Mouse (Mus musculus) stomach, postnatal 0 days (tissue): ENCODE measurements around the gene Stard3. TPM values are rescaled to one million over a fixed set of nuclear protein-coding genes. Genes with fewer than 3 reads are reported as not detected.

Experiments
- ATAC-seq: fragments of 200-750 bp; cut with Nextera tagmentation; 2 replicates; pipeline ENCODE4 v1.8.0; 2017; ENCODE audit not compliant: low FRiP score, low TSS enrichment
- DNase-seq: peaks from one replicate; pipeline ENCODE4 v3.0.0-alpha.2; 2016; ENCODE audit warnings: low spot score
- H3K27ac ChIP-seq: fragments of 300-500 bp; sonication (generic); replicated peaks from 2 replicates; pipeline ENCODE4 v1.5.1; 2014; ENCODE audit warnings: mild to moderate bottlenecking, control low read depth
- H3K27me3 ChIP-seq: fragments of 300-500 bp; sonication (generic); 2 replicates; pipeline ENCODE4 v1.6.1; 2014; ENCODE audit warnings: low read length; ENCODE audit not compliant: control insufficient read depth, insufficient read depth
- H3K36me3 ChIP-seq: fragments of 300-500 bp; sonication (generic); 2 replicates; pipeline ENCODE4 v1.6.1; 2014; ENCODE audit warnings: low read length, mixed read lengths; ENCODE audit not compliant: control insufficient read depth, insufficient read depth
- H3K4me1 ChIP-seq: fragments of 300-500 bp; sonication (generic); replicated peaks from 2 replicates; pipeline ENCODE4 v1.6.1; 2014; ENCODE audit warnings: antibody characterized with exemption; ENCODE audit not compliant: control insufficient read depth, insufficient read depth
- H3K4me2 ChIP-seq: fragments of 300-500 bp; sonication (generic); replicated peaks from 2 replicates; pipeline ENCODE4 v1.6.1; 2014; ENCODE audit warnings: low read depth, mild to moderate bottlenecking, control low read depth, moderate library complexity
- H3K4me3 ChIP-seq: fragments of 300-500 bp; sonication (generic); 2 replicates; pipeline ENCODE4 v1.5.1; 2014; ENCODE audit warnings: low read depth, low read length, control low read depth
- H3K9ac ChIP-seq: fragments of 300-500 bp; sonication (generic); 2 replicates; pipeline ENCODE4 v1.6.1; 2014; ENCODE audit warnings: mild to moderate bottlenecking, low read length, control low read depth, mixed read lengths
- H3K9me3 ChIP-seq: fragments of 300-500 bp; sonication (generic); 2 replicates; pipeline ENCODE4 v1.6.1; 2016; ENCODE audit warnings: low read length; ENCODE audit not compliant: control insufficient read depth
- CTCF ChIP-seq: IDR thresholded peaks from 2 replicates; pipeline ENCODE4 v1.5.1; 2016; ENCODE audit warnings: antibody characterized with exemption, low read depth, mild to moderate bottlenecking, moderate library complexity
- EP300 ChIP-seq: optimal IDR thresholded peaks from 2 replicates; pipeline ENCODE3; 2016; ENCODE audit warnings: antibody characterized with exemption
- WGBS: fragments of 180-500 bp; shearing (Covaris S2); extraction: QIAGEN DNeasy Blood & Tissue Kit; methylation state at CpG from one replicate; pipeline ENCODE4 v1.1.7; 2014; 5-methylcytosine and 5-hydroxymethylcytosine counted together
- polyA plus RNA-seq: library from polyadenylated mRNA; unstranded; fragments of >200 nt; fragmentation: Nextera tagmentation; extraction: Ambion mirVana; gene quantifications from 2 replicates; pipeline ENCODE4 v1.2.1, GENCODE M21; 2015

Stard3 gene
- polyA plus RNA-seq, 1 experiment from 2014 or later = 24.9 TPM

DNA sequence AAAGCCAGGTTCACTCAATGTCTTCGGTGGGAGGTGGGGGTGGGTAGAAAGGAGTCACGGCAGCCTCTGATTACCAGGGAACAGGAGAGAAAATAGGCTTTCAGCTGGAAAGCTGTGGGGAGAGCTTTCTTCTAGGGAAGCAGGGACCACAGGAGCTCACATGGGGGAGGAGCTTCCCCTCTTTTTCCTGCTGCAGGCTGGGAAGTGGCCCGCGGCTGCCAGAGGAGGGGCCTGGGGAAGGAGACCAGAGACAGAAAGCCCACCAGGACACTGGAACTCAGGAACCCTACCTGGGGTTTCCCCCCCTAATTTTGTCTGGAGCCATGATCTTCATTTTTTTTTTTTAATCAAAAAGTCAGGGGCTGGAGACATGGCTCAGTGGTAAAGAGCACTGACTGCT is 17.6 kb upstream of the Stard3 start:
- H3K9me3 ChIP-seq = no peaks in the 10 kb centered on the region
- no peak for DNase-seq
- ATAC-seq = no peak
- TF ChIP-seq CTCF (no peak), EP300 (no peak)
- H3K4me2 ChIP-seq = no peak overlapping the region
- peaks cover 12% of the 10 kb centered on the region; the same call in 1 of the 2 replicates for H3K27me3 ChIP-seq
- no peak overlapping the region for H3K27ac ChIP-seq
- H3K4me3 ChIP-seq = no peak overlapping the region
- 20% methylated on average over 2 of the region's 4 CpGs for WGBS
- H3K36me3 ChIP-seq = no peaks in the 10 kb centered on the region
- H3K9ac ChIP-seq = no peak overlapping the region
- peaks cover 3% of the 10 kb centered on the region for H3K4me1 ChIP-seq

DNA sequence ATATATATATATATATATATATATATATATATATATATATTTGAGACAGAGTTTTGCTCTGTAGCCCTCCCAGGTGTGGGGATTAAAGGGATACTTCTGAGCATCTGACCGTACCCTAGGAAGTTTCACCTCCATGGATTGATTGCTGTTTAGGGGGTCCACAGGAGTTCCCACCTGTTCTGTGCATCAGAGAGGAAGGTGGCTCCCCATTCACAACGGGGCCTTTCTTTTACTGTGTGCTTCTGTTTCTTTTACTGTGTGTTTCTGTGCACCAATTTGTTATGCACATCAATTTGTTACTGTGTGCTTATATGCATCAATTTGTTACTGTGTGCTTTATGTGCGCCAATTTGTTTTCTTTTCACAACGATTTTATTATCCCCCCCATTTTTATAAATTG is 17.0 kb upstream of the Stard3 start:
- DNase-seq = no peak
- Histone ChIP-seq H3K4me2 (no peak overlapping the region), H3K9me3 (no peaks in the 10 kb centered on the region), H3K36me3 (no peaks in the 10 kb centered on the region), H3K4me3 (no peak overlapping the region), H3K4me1 (peaks cover 3% of the 10 kb centered on the region), H3K9ac (no peak overlapping the region), H3K27ac (no peak overlapping the region), H3K27me3 (peaks cover 9% of the 10 kb centered on the region; the same call in 1 of the 2 replicates)
- ATAC-seq = no peak
- TF ChIP-seq CTCF (no peak), EP300 (no peak)
- WGBS = 62% methylated on average over 4 of the region's 4 CpGs

DNA sequence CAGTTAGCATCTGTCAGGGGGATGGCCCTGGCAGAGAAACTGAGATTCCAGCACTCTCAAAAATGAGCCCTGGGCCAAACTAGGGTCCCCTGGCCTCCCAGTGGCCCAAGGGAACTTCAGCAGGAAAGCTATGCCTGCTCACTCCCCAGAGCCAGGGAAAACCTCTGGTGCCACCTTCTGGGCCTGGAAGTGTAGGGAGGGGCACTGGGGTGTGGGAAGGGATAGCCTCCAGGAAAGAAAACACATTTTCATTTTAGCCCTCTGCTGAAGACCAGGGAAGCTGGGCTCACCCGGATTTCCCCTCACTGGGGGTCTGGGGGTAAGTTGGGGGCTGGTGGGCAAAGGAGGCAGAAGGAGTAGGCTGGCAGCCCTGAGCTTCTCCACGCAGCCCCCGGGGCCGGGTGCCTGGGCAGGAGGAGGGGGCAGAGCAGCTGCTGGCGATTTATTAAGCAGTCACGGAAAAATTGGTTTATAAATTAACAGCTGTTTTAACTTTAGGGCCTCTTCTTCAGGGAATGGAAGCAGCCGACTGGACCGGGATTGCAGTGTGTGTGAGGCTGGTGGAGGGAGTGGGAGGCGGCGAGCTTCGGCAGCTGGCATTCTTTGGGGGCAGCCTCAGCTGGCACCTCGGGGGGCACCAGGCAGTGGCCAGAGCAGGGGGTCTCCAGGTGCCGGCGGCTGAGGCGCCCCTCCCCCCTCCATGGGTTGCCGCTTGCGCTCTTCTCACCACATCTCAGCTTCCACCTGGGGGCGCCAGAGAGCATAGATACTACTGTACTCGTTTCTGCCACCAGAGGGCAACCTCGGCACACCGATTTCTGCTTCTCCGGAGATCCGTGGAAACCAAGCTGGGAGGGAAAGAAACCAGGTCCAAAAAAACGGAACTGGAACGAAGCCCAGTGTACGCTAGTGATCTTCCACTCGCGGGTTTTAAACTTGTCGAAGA is 15.9 kb upstream of the Stard3 start:
- 0 out of 2 replicates have a peak overlapping the region, but pooled peaks have one; percentile 6 for H3K27ac ChIP-seq
- H3K36me3 ChIP-seq = no peaks in the 10 kb centered on the region
- peaks cover 4% of the 10 kb centered on the region; the same call in 1 of the 2 replicates for H3K27me3 ChIP-seq
- H3K4me1 ChIP-seq = peaks cover 3% of the 10 kb centered on the region
- H3K4me3 ChIP-seq = peak overlapping the region; percentile 36
- H3K9ac ChIP-seq = peak overlapping the region; percentile 1; the same call in 1 of the 2 replicates
- TF ChIP-seq EP300 (no peak), CTCF (peak; percentile 100)
- no peaks in the 10 kb centered on the region for H3K9me3 ChIP-seq
- ATAC-seq = peak; percentile 54
- 2% methylated on average over 29 of the region's 29 CpGs for WGBS
- peak overlapping the region; percentile 62 for H3K4me2 ChIP-seq
- peak; percentile 94 for DNase-seq

DNA sequence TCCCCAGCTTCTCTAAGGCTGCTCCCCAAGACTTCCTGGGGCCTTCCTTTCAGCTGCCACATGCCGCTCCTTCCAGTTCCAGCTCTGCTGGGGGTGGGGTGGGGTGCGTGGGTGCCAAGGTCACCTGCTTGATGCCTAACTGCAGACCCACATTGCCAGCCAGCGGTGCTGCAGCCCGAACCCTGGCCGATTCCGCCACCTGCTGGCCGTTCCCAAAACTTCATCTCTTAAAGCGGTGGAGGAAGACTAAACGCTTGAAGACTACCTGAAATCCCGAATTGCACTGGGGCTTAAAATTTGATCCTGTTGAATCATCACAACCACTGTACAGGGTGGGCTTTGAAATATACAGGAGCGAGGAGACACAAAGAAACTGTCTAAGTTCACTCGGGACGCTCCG is 12.9 kb upstream of the Stard3 start:
- Histone ChIP-seq H3K27ac (no peak overlapping the region), H3K9me3 (no peaks in the 10 kb centered on the region), H3K4me3 (no peak overlapping the region), H3K27me3 (no peaks in the 10 kb centered on the region), H3K4me1 (peaks cover 4% of the 10 kb centered on the region; the same call in 1 of the 2 replicates), H3K9ac (no peak overlapping the region), H3K36me3 (no peaks in the 10 kb centered on the region), H3K4me2 (peak overlapping the region; percentile 38; the same call in 1 of the 2 replicates)
- DNase-seq (peak; percentile 85), ATAC-seq (no peak)
- no peak for TF ChIP-seq EP300
- peak; percentile 86 for TF ChIP-seq CTCF
- WGBS = 2% methylated on average over 14 of the region's 14 CpGs

DNA sequence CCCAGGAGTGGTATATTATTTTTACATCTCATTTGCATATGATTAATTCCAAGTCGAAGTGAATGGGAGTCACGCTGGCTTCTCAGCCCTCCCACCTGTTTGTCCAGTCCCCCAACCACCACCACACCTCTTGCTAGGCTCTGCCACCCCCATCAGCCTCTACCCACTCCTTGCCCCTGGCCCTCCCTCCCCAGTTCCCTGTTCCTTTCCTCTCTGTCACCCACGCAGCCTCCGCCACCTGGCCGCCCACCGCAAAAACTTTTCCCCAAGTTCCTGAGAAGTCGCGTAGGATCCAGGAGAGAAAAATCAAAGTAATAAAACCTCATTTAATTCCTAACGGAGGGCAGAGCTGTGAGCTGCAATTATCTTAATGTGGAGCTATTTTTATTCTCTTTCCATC is 12.0 kb upstream of the Stard3 start:
- Histone ChIP-seq H3K4me3 (no peak overlapping the region), H3K27ac (no peak overlapping the region), H3K9me3 (no peaks in the 10 kb centered on the region), H3K36me3 (no peaks in the 10 kb centered on the region), H3K4me2 (no peak overlapping the region), H3K4me1 (peaks cover 4% of the 10 kb centered on the region; the same call in 1 of the 2 replicates), H3K27me3 (peaks cover 3% of the 10 kb centered on the region; the same call in 1 of the 2 replicates), H3K9ac (no peak overlapping the region)
- TF ChIP-seq EP300 = no peak
- TF ChIP-seq CTCF = no peak
- WGBS = 16% methylated on average over 9 of the region's 9 CpGs
- DNase-seq = no peak
- no peak for ATAC-seq
